Mouse (Mus musculus): ENCODE results near the gene Katnb1. TPM values are rescaled to one million over a fixed set of nuclear protein-coding genes. Genes with fewer than 3 reads are reported as not detected.

Gene Katnb1
- polyA plus RNA-seq, 1 experiment from 2014 or later, result 18.4 TPM

DNA sequence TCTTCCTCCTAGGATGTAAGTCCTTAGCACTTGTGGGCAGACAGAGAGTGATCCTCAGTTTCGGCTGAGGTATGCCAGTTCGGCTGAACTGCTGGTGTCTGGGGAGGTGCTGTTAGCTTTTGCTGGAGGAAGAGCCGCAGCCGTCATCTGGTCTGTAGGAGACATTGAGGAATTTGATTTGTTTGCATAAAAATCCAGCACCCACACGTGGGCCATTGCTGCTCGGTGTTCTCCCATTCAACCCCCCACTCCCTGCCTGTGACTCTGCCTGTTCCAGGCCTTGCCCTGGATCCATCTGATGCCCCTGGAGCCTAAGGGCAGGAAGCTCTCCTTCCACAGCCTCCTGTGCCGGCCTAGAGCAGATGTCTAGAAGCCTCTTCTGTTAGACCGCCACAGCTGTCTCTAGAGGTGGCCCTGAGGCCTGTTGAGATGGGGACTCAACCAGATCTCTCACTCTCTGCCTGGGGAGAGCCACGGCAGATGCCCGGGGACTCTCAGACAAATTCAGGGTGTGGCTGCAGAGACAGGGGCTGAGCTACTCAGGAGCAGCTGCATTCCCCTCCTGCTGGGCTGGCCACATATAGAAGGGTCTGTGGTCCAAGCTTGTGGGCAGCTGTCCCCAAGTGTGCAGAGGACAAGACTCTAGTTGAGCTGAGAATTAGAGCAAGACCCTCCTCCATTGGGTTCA lies 3.9 kb downstream of the Katnb1 start:
- H3K4me2 ChIP-seq, result peak overlapping the region; percentile 41
- H3K27ac ChIP-seq (ENCODE audit: poor library complexity, severe bottlenecking), result peak overlapping the region; percentile 41; the same call in 1 of the 2 replicates
- peaks cover 59% of the 10 kb centered on the region for H3K36me3 ChIP-seq
- H3K9ac ChIP-seq, result peak overlapping the region; percentile 17; the same call in 1 of the 2 replicates
- no peak for ATAC-seq (ENCODE audit: insufficient number of reproducible peaks, low FRiP score)
- no peak overlapping the region for H3K4me3 ChIP-seq
- peaks cover 21% of the 10 kb centered on the region for H3K4me1 ChIP-seq (replicated peaks)
- no peaks in the 10 kb centered on the region for H3K27me3 ChIP-seq (replicated peaks)
- no peaks in the 10 kb centered on the region for H3K9me3 ChIP-seq (replicated peaks)
- 85% methylated on average over 10 of the region's 10 CpGs for WGBS

DNA sequence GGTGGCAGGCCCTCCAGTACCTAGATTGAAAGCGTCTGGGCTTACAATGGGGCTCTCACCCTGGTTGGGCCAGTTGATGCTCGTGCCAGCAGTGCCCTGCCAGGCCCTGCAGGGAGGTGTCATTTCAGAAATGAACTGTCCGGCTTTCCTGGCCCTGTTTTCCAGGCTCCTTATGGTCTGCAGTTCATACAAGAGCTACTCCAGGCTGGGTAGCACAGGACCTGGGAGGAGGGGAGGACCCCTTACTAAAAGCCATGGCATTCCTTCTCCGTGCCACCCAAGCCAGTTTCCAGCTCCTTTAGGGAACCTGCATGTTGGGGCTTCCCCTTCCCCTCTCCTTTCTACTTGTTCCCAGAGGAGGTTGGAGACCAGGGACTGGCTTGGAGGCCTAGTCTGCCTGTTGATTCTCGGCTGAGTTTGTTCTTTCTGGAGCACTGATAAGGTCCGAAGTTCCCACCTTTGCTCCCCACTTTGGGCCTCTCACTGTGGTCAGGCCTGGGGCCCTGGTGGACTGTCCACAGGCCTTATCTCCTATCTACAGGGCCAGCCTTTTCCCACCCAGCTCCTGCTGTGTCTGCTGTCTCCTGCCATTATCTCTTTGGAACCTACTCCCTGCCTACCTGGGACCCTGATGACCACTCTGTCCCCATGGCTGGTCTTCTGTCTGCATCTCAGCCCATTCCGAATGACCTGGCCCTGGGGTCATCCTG lies 4.6 kb downstream of the Katnb1 start:
- peaks cover 21% of the 10 kb centered on the region for H3K4me1 ChIP-seq (replicated peaks)
- H3K27me3 ChIP-seq (replicated peaks), result no peaks in the 10 kb centered on the region
- H3K4me3 ChIP-seq, result no peak overlapping the region
- peak overlapping the region; percentile 41 for H3K4me2 ChIP-seq
- H3K27ac ChIP-seq (ENCODE audit: poor library complexity, severe bottlenecking), result peak overlapping the region; percentile 41
- H3K36me3 ChIP-seq, result peaks cover 66% of the 10 kb centered on the region
- no peak overlapping the region for H3K9ac ChIP-seq
- 64% methylated on average over 7 of the region's 7 CpGs for WGBS
- peak; percentile 60 for ATAC-seq (ENCODE audit: insufficient number of reproducible peaks, low FRiP score)
- H3K9me3 ChIP-seq (replicated peaks), result no peaks in the 10 kb centered on the region

GRCm38 (mm10) chr8:95093574-95093973 lies 12.6 kb downstream of the Katnb1 start:
- 78% methylated on average over 4 of the region's 4 CpGs for WGBS
- Histone ChIP-seq H3K4me1 (replicated peaks) (no peaks in the 10 kb centered on the region), H3K27me3 (replicated peaks) (no peaks in the 10 kb centered on the region), H3K9me3 (replicated peaks) (no peaks in the 10 kb centered on the region), H3K9ac (no peak overlapping the region), H3K4me3 (no peak overlapping the region), H3K36me3 (peaks cover 86% of the 10 kb centered on the region), H3K27ac (ENCODE audit: poor library complexity, severe bottlenecking) (no peak overlapping the region), H3K4me2 (no peak overlapping the region)
- no peak for ATAC-seq (ENCODE audit: insufficient number of reproducible peaks, low FRiP score)

DNA sequence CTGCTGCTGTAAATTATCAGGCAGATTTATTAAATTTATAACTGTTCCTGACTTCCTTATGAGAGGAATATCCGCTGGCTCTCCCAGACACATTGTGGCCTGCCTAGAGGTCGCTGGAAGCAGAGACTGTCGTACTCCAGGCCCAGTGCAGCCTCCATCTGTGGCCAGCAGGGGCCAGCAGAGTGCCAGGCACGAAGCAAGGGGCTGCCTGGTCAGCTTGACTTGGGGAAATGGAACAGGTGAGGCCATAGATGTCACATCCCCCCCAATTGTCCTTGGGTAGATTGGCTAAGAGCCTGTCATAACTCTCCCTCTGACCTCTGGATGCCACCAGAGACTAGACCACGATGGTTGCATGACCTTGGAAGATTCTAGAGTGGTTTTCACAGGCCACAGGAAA lies 18.0 kb downstream of the Katnb1 start:
- Histone ChIP-seq H3K4me3 (no peak overlapping the region), H3K9me3 (replicated peaks) (no peaks in the 10 kb centered on the region), H3K27ac (ENCODE audit: poor library complexity, severe bottlenecking) (no peak overlapping the region), H3K4me2 (no peak overlapping the region), H3K4me1 (replicated peaks) (no peaks in the 10 kb centered on the region), H3K36me3 (peaks cover 88% of the 10 kb centered on the region), H3K9ac (no peak overlapping the region), H3K27me3 (replicated peaks) (no peaks in the 10 kb centered on the region)
- 0 out of 2 replicates have a peak, but pooled peaks have one; percentile 45 for ATAC-seq (ENCODE audit: insufficient number of reproducible peaks, low FRiP score)
- WGBS, result 21% methylated on average over 5 of the region's 5 CpGs

DNA sequence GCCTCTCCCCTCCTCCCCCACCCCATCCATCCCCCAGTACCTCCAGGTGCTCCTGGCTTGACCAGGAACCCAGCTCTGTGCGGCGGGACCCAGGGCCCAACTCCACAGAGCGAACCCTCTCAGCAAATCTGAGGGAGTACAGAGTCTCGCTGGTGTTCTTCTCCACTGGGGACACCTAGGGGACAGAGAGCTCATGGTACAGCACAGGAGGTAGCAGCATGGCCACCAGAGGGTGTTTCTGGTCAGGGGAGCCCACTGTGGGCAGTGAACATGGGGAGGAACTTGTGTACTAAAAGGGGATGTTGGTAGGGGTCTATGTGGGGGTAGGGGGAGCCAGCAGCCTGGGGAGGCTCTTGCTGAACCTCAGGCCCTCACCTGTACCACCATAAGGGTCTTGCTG lies 21.0 kb downstream of the Katnb1 start:
- H3K36me3 ChIP-seq, result peaks cover 78% of the 10 kb centered on the region
- ATAC-seq (ENCODE audit: insufficient number of reproducible peaks, low FRiP score), result 0 out of 2 replicates have a peak, but pooled peaks have one; percentile 31
- 67% methylated on average over 4 of the region's 4 CpGs for WGBS

GRCm38 (mm10) chr8:95107306-95107705 lies 26.3 kb downstream of the Katnb1 start:
- Histone ChIP-seq H3K4me2 (no peak overlapping the region), H3K4me3 (no peak overlapping the region), H3K9me3 (replicated peaks) (no peaks in the 10 kb centered on the region), H3K27ac (ENCODE audit: poor library complexity, severe bottlenecking) (no peak overlapping the region), H3K9ac (no peak overlapping the region), H3K36me3 (peaks cover 55% of the 10 kb centered on the region), H3K4me1 (replicated peaks) (no peaks in the 10 kb centered on the region), H3K27me3 (replicated peaks) (0 out of 2 replicates have a peak, but pooled peaks cover 3% of the 10 kb centered on the region)
- WGBS, result 86% methylated on average over 13 of the region's 13 CpGs
- no peak for ATAC-seq (ENCODE audit: insufficient number of reproducible peaks, low FRiP score)

More for the DNA sequence above, 21.0 kb downstream of the Katnb1 start:
- no peak overlapping the region for H3K4me2 ChIP-seq
- no peaks in the 10 kb centered on the region for H3K4me1 ChIP-seq (replicated peaks)
- H3K27me3 ChIP-seq (replicated peaks), result no peaks in the 10 kb centered on the region
- no peak overlapping the region for H3K4me3 ChIP-seq
- no peak overlapping the region for H3K9ac ChIP-seq
- H3K9me3 ChIP-seq (replicated peaks), result no peaks in the 10 kb centered on the region
- no peak overlapping the region for H3K27ac ChIP-seq (ENCODE audit: poor library complexity, severe bottlenecking)

DNA sequence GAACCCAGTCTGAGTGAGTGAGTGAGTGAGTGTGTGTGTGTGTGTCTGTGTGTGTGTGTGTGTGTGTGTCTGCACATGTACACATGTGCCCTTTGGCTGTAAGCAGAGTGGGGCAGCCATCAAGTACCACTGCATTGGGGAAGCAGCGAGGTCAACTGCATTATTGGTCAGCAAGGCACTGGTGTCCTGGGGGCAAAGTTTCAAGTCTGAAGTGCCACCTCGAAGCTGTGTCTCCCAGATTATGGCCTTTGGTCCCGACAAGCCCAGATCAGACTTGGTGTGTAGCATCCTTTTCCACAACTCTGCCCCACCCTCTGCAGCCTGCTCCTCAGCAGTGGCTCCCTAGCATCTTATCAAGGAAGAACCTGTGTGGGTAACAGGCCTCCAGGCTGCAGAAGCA lies 31.6 kb downstream of the Katnb1 start:
- ATAC-seq (ENCODE audit: insufficient number of reproducible peaks, low FRiP score), result no peak
- Histone ChIP-seq H3K4me1 (replicated peaks) (no peaks in the 10 kb centered on the region), H3K4me2 (no peak overlapping the region), H3K9ac (no peak overlapping the region), H3K36me3 (peaks cover 20% of the 10 kb centered on the region), H3K27ac (ENCODE audit: poor library complexity, severe bottlenecking) (no peak overlapping the region), H3K9me3 (replicated peaks) (no peaks in the 10 kb centered on the region), H3K27me3 (replicated peaks) (0 out of 2 replicates have a peak, but pooled peaks cover 3% of the 10 kb centered on the region), H3K4me3 (no peak overlapping the region)
- 86% methylated on average over 3 of the region's 3 CpGs for WGBS

- no peak overlapping the region for H3K9ac ChIP-seq
- H3K4me2 ChIP-seq, result no peak overlapping the region
- H3K27me3 ChIP-seq (replicated peaks), result 0 out of 2 replicates have a peak, but pooled peaks cover 3% of the 10 kb centered on the region
- no peak; the same call in 1 of the 2 replicates for ATAC-seq (ENCODE audit: insufficient number of reproducible peaks, low FRiP score)
- no peaks in the 10 kb centered on the region for H3K4me1 ChIP-seq (replicated peaks)
- H3K27ac ChIP-seq (ENCODE audit: poor library complexity, severe bottlenecking), result no peak overlapping the region
- H3K36me3 ChIP-seq, result peaks cover 18% of the 10 kb centered on the region
- H3K9me3 ChIP-seq (replicated peaks), result no peaks in the 10 kb centered on the region
- H3K4me3 ChIP-seq, result no peak overlapping the region
- WGBS, result 62% methylated on average over 4 of the region's 4 CpGs
These were observed 32.1 kb downstream of the Katnb1 start for GRCm38 (mm10) chr8:95113108-95113507.

DNA sequence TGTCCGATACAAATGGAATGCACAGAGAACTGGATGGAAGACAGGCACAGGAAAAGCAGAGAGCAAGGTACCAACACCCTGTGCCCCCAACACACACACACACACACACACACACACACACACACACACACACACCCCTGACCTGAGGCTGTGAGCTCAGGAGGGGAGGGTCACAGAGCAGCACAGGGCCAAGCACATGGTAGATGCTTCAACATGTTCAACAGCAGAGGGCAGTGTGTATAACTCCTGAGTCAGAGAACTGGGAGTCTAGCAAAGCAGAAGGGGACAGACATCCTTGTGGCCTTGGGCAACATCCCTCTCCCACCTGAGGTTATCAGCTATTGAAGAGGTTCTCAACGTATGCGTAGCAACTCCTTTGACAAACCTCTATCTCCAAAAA lies 32.8 kb downstream of the Katnb1 start:
- H3K36me3 ChIP-seq, result peaks cover 11% of the 10 kb centered on the region
- H3K4me2 ChIP-seq, result no peak overlapping the region
- H3K9me3 ChIP-seq (replicated peaks), result no peaks in the 10 kb centered on the region
- 0 out of 2 replicates have a peak, but pooled peaks cover 3% of the 10 kb centered on the region for H3K27me3 ChIP-seq (replicated peaks)
- no peaks in the 10 kb centered on the region for H3K4me1 ChIP-seq (replicated peaks)
- WGBS, result 67% methylated on average over 3 of the region's 3 CpGs
- no peak overlapping the region for H3K27ac ChIP-seq (ENCODE audit: poor library complexity, severe bottlenecking)
- ATAC-seq (ENCODE audit: insufficient number of reproducible peaks, low FRiP score), result peak; percentile 25; the same call in 1 of the 2 replicates
- H3K4me3 ChIP-seq, result no peak overlapping the region
- H3K9ac ChIP-seq, result no peak overlapping the region

DNA sequence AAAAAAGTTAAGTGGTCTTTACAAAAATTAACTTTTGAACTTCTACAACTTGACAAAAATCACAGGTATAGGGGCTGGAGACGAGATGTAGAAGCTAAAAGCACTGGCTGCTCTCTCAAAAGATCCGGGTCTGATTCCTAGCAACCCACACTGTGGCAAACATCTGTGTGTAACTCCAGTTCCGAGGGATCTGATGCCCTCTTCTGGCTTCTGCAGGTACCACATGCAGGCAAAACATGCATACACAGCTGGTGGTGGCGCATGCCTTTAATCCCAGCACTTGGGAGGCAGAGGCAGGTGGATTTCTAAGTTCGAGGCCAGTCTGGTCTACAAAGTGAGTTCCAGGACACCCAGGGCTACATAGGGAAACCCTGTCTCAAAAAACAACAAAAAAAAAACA lies 42.5 kb downstream of the Katnb1 start:
- no peak for ATAC-seq (ENCODE audit: insufficient number of reproducible peaks, low FRiP score)
- no peak overlapping the region for H3K27ac ChIP-seq (ENCODE audit: poor library complexity, severe bottlenecking)
- peaks cover 36% of the 10 kb centered on the region for H3K36me3 ChIP-seq
- H3K4me3 ChIP-seq, result no peak overlapping the region
- 88% methylated on average over 5 of the region's 5 CpGs for WGBS
- no peaks in the 10 kb centered on the region for H3K9me3 ChIP-seq (replicated peaks)
- H3K9ac ChIP-seq, result no peak overlapping the region
- peaks cover 4% of the 10 kb centered on the region; the same call in 1 of the 2 replicates for H3K4me1 ChIP-seq (replicated peaks)
- H3K4me2 ChIP-seq, result no peak overlapping the region
- H3K27me3 ChIP-seq (replicated peaks), result no peaks in the 10 kb centered on the region

DNA sequence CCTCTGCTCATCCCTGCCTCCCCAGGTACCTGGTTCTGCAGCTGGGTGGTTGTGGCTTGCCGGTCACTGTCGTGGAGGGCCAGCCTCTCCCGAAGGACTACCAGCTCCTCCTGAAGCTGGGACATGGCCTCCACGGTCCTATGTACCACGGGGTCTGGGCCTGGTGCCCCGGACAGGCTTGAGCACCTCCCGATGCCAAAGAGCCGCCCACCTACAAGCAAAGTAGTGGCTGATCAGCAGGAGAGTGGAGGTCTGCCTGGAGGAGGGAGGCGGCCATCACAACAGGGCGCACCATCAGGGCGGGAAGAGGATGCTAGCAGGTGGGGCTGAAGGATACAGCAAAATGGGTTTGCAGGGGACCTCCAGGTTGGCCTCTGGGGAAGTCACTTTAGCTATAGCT lies 45.5 kb downstream of the Katnb1 start:
- Histone ChIP-seq H3K9ac (no peak overlapping the region), H3K9me3 (replicated peaks) (no peaks in the 10 kb centered on the region), H3K27me3 (replicated peaks) (no peaks in the 10 kb centered on the region), H3K36me3 (peaks cover 49% of the 10 kb centered on the region), H3K4me3 (no peak overlapping the region), H3K4me1 (replicated peaks) (peaks cover 8% of the 10 kb centered on the region; the same call in 1 of the 2 replicates), H3K4me2 (no peak overlapping the region), H3K27ac (ENCODE audit: poor library complexity, severe bottlenecking) (no peak overlapping the region)
- 86% methylated on average over 11 of the region's 11 CpGs for WGBS
- ATAC-seq (ENCODE audit: insufficient number of reproducible peaks, low FRiP score), result no peak

Data from heart, embryonic 12.5 days (tissue).